Mouse (Mus musculus): Measurements from ENCODE around the gene Nenf. TPM values are rescaled to one million over a fixed set of nuclear protein-coding genes. Genes with fewer than 3 reads are reported as not detected.

The Nenf gene
- polyA plus RNA-seq, 1 experiment from 2014 or later: 100 TPM

DNA sequence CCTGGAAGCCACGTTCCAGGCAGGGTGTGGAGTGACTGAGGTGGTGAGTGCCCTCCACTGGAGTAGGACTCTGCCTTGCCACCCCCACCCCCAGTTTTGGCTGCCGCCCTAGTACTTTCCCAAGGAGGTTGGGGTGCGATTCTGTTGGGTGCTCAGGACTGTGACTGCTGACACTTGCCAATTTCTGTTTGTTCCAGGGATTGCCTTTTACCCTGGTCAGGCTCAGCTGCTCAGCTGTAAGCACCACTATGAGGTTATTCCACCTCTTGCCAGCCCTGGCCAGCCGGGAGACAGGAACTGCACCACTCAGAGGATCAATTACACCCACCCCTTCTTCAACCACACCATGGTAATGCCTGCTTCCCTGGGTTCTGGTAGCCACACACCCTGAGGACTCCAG, 22.5 kb upstream of the Nenf start:
- H3K9me3 ChIP-seq: no peaks in the 10 kb centered on the region
- no peak overlapping the region for H3K27ac ChIP-seq (replicated peaks)
- H3K27me3 ChIP-seq: no peaks in the 10 kb centered on the region
- WGBS: 92% methylated on average over 4 of the region's 4 CpGs
- no peaks in the 10 kb centered on the region for H3K4me1 ChIP-seq
- H3K4me3 ChIP-seq: no peak overlapping the region
- peaks cover 79% of the 10 kb centered on the region for H3K36me3 ChIP-seq
- no peak overlapping the region for H3K9ac ChIP-seq (replicated peaks)
- ATAC-seq (replicated peaks): no peak
- no peak overlapping the region for H3K4me2 ChIP-seq (replicated peaks)

DNA sequence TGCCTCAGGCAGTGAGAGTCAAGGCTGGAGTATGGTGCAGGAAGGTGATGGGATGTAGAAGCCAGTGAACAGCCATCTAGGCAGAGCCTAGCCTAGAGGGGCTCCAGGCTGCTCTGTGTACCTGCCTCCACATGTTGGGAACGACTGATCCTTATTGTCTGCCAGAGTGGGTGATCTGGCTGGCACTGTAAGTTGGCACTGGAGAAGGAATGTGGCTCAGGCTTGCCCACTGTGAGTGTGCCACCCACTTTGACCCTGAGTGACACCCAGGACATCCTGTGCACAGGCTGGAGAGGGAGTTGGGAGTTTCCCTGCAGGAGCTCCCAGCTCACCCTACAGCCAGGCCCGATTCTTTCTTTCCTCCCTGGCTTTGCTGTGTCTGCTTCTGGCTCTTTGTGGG, 21.9 kb upstream of the Nenf start:
- 89% methylated on average over 2 of the region's 2 CpGs for WGBS
- no peaks in the 10 kb centered on the region for H3K27me3 ChIP-seq
- no peak overlapping the region for H3K27ac ChIP-seq (replicated peaks)
- H3K9me3 ChIP-seq: no peaks in the 10 kb centered on the region
- no peak overlapping the region for H3K9ac ChIP-seq (replicated peaks)
- no peak for ATAC-seq (replicated peaks)
- no peak overlapping the region for H3K4me3 ChIP-seq
- no peaks in the 10 kb centered on the region for H3K4me1 ChIP-seq
- H3K36me3 ChIP-seq: peaks cover 73% of the 10 kb centered on the region
- H3K4me2 ChIP-seq (replicated peaks): no peak overlapping the region

DNA sequence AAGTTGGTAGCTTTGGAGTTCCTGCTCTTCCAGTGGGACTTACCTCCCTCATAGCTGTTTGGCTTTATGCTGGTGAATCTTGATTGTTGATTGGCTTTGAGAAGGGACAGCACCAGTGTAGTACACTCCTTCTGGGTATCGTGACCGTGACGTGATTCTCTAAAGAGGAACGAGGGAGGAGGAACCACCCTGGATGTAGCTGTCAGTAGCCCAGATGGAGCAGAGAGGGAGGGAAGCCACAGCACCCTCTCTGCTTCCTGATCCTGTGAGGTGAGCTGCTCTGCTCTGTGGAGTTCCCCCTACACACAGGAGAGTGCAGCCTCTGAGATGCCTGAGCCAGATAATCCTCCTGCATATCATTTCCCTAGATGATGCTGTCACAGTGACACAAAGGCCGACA, 16.5 kb upstream of the Nenf start:
- H3K36me3 ChIP-seq: peaks cover 47% of the 10 kb centered on the region
- WGBS: 86% methylated on average over 5 of the region's 5 CpGs
- H3K9ac ChIP-seq (replicated peaks): no peak overlapping the region
- no peaks in the 10 kb centered on the region for H3K27me3 ChIP-seq
- no peak for ATAC-seq (replicated peaks)
- H3K9me3 ChIP-seq: no peaks in the 10 kb centered on the region
- H3K4me3 ChIP-seq: no peak overlapping the region
- H3K4me2 ChIP-seq (replicated peaks): no peak overlapping the region
- H3K27ac ChIP-seq (replicated peaks): no peak overlapping the region
- 0 out of 2 replicates have a peak, but pooled peaks cover 4% of the 10 kb centered on the region for H3K4me1 ChIP-seq

DNA sequence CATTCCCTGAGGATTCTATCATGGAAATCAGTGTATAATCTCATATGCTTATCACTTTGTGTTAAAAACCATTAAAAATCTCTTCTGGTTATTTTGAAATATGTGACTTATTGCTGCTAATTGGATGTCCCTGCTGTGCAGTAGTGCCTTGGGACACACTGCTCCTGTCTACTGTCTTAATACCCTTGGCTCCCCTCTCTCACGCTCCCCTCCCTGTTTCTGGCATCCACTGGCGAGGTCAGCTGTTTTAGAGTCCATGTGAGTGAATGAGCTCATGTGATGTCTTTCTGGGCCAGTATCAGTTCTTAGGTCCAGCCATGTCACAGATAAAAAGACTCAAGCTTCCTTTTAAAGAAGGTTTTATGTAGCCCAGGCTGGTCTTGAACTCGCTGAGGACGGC, 12.4 kb upstream of the Nenf start:
- Histone ChIP-seq H3K9me3 (no peaks in the 10 kb centered on the region), H3K36me3 (peaks cover 25% of the 10 kb centered on the region), H3K9ac (replicated peaks) (no peak overlapping the region), H3K4me1 (peaks cover 33% of the 10 kb centered on the region), H3K4me2 (replicated peaks) (no peak overlapping the region), H3K27me3 (no peaks in the 10 kb centered on the region), H3K27ac (replicated peaks) (no peak overlapping the region), H3K4me3 (no peak overlapping the region)
- ATAC-seq (replicated peaks): no peak
- 88% methylated on average over 4 of the region's 4 CpGs for WGBS

DNA sequence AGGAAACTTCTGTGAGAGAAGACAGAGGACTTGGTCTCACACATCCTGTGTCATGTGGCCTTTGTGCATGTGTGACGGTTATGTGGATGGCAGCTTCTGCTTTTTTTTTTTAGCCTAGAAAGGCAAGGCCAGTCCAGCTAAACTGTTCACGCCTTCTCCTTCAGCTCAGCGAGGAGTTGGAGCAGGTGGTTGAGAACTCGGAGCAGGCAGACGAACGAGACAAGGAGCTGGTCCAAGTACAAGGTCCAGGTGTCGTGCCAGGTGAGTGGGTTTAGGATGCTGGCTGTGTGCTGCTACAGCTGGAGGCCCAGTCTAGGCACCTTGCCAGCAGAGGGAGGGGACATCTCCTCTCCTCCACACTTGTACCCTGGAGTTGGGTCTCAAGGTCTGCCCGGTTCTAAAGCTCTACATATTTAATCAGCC, 10.0 kb upstream of the Nenf start:
- H3K27me3 ChIP-seq: no peaks in the 10 kb centered on the region
- H3K27ac ChIP-seq (replicated peaks): no peak overlapping the region
- H3K9ac ChIP-seq (replicated peaks): 0 out of 2 replicates have a peak overlapping the region, but pooled peaks have one; percentile 3
- peak overlapping the region; percentile 81 for H3K4me2 ChIP-seq (replicated peaks)
- H3K36me3 ChIP-seq: peaks cover 12% of the 10 kb centered on the region; the same call in 1 of the 2 replicates
- no peak for ATAC-seq (replicated peaks)
- H3K4me3 ChIP-seq: peak overlapping the region; percentile 1; the same call in 1 of the 2 replicates
- peaks cover 33% of the 10 kb centered on the region for H3K4me1 ChIP-seq
- H3K9me3 ChIP-seq: no peaks in the 10 kb centered on the region
- 62% methylated on average over 8 of the region's 8 CpGs for whole genome bisulfite sequencing

DNA sequence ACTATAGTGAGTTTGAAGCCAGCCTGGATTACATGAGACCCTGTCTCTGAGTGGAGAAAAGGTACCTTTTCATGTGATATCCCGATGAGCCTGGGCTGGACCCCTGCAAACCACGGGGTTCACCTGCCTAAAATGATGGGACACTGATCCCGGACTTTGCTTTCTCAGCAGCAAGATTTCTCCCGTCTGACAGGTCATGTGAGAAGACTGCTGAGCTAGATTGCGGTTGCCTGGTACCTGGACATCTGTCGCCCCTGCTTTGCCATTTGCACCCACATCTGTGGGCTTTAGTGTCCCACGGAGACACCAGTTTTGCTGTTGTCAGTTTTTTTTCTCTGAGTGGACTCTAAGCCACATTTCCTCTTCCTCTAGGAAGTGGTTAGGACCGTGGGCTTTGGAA, 9.3 kb upstream of the Nenf start:
- H3K4me1 ChIP-seq: peaks cover 33% of the 10 kb centered on the region
- H3K4me3 ChIP-seq: peak overlapping the region; percentile 70
- ATAC-seq (replicated peaks): no peak
- no peaks in the 10 kb centered on the region for H3K9me3 ChIP-seq
- H3K36me3 ChIP-seq: peaks cover 9% of the 10 kb centered on the region; the same call in 1 of the 2 replicates
- no peak overlapping the region for H3K9ac ChIP-seq (replicated peaks)
- WGBS: 84% methylated on average over 8 of the region's 8 CpGs
- no peaks in the 10 kb centered on the region for H3K27me3 ChIP-seq
- peak overlapping the region; percentile 81 for H3K4me2 ChIP-seq (replicated peaks)
- no peak overlapping the region for H3K27ac ChIP-seq (replicated peaks)

DNA sequence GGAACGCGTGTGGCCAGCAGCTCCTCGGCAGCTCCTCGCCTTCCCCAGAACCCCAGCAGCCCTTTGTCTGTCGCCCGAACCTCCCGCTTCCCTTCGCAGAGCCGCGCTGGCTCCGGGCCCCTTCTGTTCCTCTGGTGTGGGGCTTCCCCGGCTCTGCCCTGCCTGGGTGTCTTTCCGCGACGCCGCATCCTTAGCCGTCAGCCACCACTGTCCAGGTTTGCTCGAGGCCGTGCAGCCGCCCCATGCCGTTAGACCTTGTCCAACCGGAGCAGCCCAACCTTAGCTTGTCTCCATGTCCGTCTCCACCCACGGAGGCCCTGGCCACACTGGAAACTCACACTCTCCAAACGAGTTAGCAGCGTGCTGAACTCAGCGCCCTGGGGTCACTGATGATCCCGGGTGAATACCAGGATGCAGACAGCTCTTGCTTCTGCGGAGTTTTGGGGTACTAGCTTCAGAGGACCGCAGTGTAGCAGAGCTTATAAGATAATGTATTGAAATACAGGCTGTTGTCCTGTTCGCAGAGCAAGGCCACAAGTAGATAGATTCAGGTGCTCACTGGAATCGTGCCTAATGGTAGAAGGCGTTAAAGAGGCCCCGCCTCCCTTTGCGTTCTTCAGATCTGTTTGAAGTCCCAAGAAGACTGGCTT, 8.4 kb upstream of the Nenf start:
- Histone ChIP-seq H3K9ac (replicated peaks) (peak overlapping the region; percentile 78), H3K4me1 (peaks cover 33% of the 10 kb centered on the region), H3K4me2 (replicated peaks) (peak overlapping the region; percentile 81), H3K9me3 (no peaks in the 10 kb centered on the region), H3K27ac (replicated peaks) (peak overlapping the region; percentile 87), H3K4me3 (peak overlapping the region; percentile 70), H3K27me3 (no peaks in the 10 kb centered on the region), H3K36me3 (0 out of 2 replicates have a peak, but pooled peaks cover 3% of the 10 kb centered on the region)
- under 1% methylated on average over 35 of the region's 35 CpGs for whole genome bisulfite sequencing
- ATAC-seq (replicated peaks): peak; percentile 80

DNA sequence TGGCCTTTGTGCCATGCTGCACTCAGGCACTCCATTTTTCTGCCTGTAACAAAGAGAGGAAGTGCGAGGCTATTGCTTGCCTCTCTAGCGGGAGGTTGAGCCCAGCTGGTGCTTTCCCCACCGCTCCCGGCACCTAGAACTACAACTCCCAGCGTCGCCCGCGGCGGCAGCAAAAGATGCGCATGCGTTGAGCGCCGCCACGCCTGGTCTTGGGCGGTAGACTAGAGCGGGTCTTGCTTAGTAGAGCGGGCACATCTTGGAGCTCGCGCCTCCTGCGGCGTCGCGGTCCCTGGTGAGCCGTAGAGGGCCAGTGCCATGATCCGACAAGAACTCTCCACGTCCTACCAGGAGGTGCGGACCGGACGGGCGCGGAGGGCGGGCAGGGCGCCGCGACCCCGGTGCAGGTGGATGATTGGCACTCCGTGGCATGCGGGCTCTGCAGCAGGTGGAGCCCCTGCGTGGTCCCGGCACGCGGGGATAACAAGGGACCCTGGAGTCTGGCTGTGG, 7.8 kb upstream of the Nenf start, which contains the start of gene Tmem206:
Tmem206 (plus strand) TSS at position 187 of the 507 bp plus-strand sequence.
- peak; percentile 98 for ATAC-seq (replicated peaks)
- Histone ChIP-seq H3K9ac (replicated peaks) (peak within 1 kb of the TSS; percentile 78), H3K9me3 (no peaks in the 10 kb centered on the region), H3K36me3 (0 out of 2 replicates have a peak, but pooled peaks cover 3% of the 10 kb centered on the region), H3K4me2 (replicated peaks) (peak within 1 kb of the TSS; percentile 81), H3K27me3 (no peaks in the 10 kb centered on the region), H3K4me3 (peak within 1 kb of the TSS; percentile 70), H3K4me1 (peaks cover 33% of the 10 kb centered on the region), H3K27ac (replicated peaks) (peak within 1 kb of the TSS; percentile 87)
- WGBS: 0% methylated on average over 42 of the region's 42 CpGs

DNA sequence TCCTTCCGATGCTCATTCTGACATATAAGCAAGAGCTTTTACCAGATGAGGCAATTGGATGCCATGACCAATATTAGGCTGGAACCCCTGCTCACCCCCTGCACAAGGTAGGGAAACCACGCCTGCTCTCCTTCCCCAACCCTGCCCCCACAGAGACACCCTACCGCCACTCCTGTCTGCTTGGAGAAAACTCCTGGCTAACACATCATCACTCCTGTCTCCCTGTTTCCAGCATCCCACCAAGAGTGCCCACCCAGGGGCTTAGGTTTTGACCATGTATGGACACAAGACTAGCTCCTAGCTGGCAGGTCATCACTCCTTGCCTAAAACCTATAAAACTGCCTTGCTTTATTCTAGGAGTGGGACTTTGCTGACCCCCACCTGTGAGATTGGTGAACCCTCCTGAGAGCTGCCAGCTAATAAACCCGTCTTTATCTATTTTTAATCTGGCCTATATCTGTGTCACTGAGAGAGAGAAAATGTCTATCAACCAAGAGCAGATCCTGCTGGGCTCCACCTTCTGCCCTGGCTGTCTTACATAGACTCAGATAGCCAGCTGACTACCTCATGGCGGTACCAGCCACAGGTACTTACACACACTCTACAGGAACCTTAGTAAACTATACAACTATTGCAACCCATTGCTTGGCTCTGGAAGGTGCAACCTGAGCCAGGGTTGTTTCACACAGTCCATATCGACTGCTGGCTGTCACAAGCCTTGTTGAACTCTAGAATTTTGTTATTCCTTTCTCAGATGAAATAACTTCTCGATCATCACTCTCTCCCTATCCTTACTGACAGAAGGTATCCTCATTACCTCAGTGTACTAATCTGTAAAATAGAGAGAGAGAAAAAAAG, 7.0 kb upstream of the Nenf start:
- H3K4me1 ChIP-seq: peaks cover 32% of the 10 kb centered on the region
- H3K4me2 ChIP-seq (replicated peaks): peak overlapping the region; percentile 81; the same call in 1 of the 2 replicates
- no peaks in the 10 kb centered on the region for H3K27me3 ChIP-seq
- H3K9me3 ChIP-seq: no peaks in the 10 kb centered on the region
- 0 out of 2 replicates have a peak overlapping the region, but pooled peaks have one; percentile 78 for H3K9ac ChIP-seq (replicated peaks)
- ATAC-seq (replicated peaks): peak; percentile 6; the same call in 1 of the 2 replicates
- H3K36me3 ChIP-seq: no peaks in the 10 kb centered on the region
- 87% methylated on average over 7 of the region's 7 CpGs for WGBS
- peak overlapping the region; percentile 76; the same call in 1 of the 2 replicates for H3K27ac ChIP-seq (replicated peaks)
- H3K4me3 ChIP-seq: 0 out of 2 replicates have a peak overlapping the region, but pooled peaks have one; percentile 70

DNA sequence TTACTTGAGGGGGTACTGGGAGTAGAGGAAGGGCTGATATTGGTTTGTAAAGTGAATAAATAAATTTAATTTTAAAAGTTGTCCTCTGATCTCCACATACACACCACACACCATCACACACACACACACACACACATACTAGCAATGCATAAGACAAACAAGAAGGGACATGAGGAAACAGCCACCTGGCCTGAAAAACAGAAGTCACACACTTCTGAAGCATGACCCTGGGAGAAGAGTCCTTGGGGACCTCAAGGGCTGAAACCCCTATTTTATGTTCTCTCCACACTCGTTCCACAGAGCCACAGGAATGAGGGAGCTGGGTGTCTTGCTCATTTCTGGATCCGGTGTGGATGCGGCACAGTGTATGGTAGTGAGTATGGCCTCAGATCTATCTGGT, 5.4 kb upstream of the Nenf start:
- no peak overlapping the region for H3K9ac ChIP-seq (replicated peaks)
- no peak overlapping the region for H3K27ac ChIP-seq (replicated peaks)
- H3K4me2 ChIP-seq (replicated peaks): no peak overlapping the region
- no peak for ATAC-seq (replicated peaks)
- H3K9me3 ChIP-seq: no peaks in the 10 kb centered on the region
- H3K4me3 ChIP-seq: no peak overlapping the region
- no peaks in the 10 kb centered on the region for H3K27me3 ChIP-seq
- peaks cover 23% of the 10 kb centered on the region for H3K4me1 ChIP-seq
- H3K36me3 ChIP-seq: no peaks in the 10 kb centered on the region
- WGBS: 89% methylated on average over 3 of the region's 3 CpGs

DNA sequence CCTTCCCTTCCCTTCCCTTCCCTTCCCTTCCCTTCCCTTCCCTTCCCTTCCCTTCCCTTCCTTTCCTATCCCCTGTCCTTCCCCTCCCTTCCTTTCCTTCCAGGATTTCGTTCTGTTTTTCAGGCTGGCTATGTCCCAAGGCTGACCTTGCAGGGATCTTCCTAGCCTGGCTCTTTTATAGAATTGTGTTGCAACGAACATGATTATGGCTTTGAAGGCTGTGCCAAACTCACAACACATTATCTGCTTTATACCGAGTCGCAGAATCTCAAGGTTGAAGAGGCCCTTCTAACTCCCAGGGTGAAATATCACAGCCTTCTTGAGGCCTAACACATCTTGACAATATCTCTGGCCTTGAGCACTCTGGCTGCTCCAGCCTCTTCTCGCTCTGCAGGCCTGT, 692 bp upstream of the Nenf start:
- no peaks in the 10 kb centered on the region for H3K36me3 ChIP-seq
- no peaks in the 10 kb centered on the region for H3K27me3 ChIP-seq
- H3K4me2 ChIP-seq (replicated peaks): no peak overlapping the region
- no peak overlapping the region for H3K4me3 ChIP-seq
- no peak overlapping the region for H3K27ac ChIP-seq (replicated peaks)
- no peaks in the 10 kb centered on the region for H3K9me3 ChIP-seq
- WGBS: 70% methylated on average over 5 of the region's 5 CpGs
- peaks cover 7% of the 10 kb centered on the region for H3K4me1 ChIP-seq
- ATAC-seq (replicated peaks): no peak
- H3K9ac ChIP-seq (replicated peaks): no peak overlapping the region

DNA sequence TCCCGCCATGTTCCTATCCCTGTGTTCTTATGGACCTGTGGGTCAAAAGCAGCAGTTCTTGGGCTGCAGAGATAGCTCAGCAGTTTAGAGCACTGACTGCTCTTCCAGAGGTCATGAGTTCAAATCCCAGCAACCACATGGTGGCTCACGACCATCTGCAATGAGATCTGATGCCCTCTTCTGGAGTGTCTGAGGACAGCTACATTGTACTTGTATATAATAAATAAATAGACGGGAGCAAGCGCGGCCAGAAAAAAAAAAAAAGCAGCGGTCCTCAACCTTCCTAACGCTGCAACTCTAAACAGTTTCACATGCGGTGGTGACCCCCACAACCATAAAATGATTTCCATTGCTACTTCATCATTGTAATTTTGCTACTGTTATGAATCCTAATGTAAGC, 1.2 kb downstream of the Nenf start:
- ATAC-seq (replicated peaks): no peak
- H3K9me3 ChIP-seq: no peaks in the 10 kb centered on the region
- H3K4me1 ChIP-seq: peaks cover 11% of the 10 kb centered on the region
- H3K9ac ChIP-seq (replicated peaks): no peak overlapping the region
- H3K27ac ChIP-seq (replicated peaks): no peak overlapping the region
- H3K4me3 ChIP-seq: peak overlapping the region; percentile 71; the same call in 1 of the 2 replicates
- H3K36me3 ChIP-seq: no peaks in the 10 kb centered on the region
- 86% methylated on average over 8 of the region's 8 CpGs for WGBS
- H3K4me2 ChIP-seq (replicated peaks): peak overlapping the region; percentile 82
- no peaks in the 10 kb centered on the region for H3K27me3 ChIP-seq

All from forebrain, embryonic 15.5 days (tissue).